Mouse (Mus musculus) lung, postnatal 0 days (tissue): Measurements from ENCODE around the gene Hist1h2bk.

Source experiments
- CTCF ChIP-seq: IDR thresholded peaks from 2 replicates; pipeline ENCODE4 v1.5.1; 2016; ENCODE audit warnings: antibody characterized with exemption, mild to moderate bottlenecking
- EP300 ChIP-seq: IDR thresholded peaks from 2 replicates; pipeline ENCODE4 v1.6.1; 2016; ENCODE audit warnings: antibody characterized with exemption, mild to moderate bottlenecking, control low read depth

- TF ChIP-seq CTCF (no peak), EP300 (no peak)
These were observed 15.8 kb downstream of the Hist1h2bk start for GRCm38 (mm10) chr13:22051523-22051859.
